Mouse (Mus musculus) skeletal muscle tissue, adult 2 months (tissue): ENCODE results near the gene Elk3.
A peak's percentile ranks its signal among the peaks of the same experiment; 100 is the strongest.

Source experiments
- DNase-seq: peaks from one replicate; pipeline ENCODE4 v3.0.0-alpha.2; 2012; ENCODE audit warnings: low read depth, low spot score

Elk3 gene

DNA sequence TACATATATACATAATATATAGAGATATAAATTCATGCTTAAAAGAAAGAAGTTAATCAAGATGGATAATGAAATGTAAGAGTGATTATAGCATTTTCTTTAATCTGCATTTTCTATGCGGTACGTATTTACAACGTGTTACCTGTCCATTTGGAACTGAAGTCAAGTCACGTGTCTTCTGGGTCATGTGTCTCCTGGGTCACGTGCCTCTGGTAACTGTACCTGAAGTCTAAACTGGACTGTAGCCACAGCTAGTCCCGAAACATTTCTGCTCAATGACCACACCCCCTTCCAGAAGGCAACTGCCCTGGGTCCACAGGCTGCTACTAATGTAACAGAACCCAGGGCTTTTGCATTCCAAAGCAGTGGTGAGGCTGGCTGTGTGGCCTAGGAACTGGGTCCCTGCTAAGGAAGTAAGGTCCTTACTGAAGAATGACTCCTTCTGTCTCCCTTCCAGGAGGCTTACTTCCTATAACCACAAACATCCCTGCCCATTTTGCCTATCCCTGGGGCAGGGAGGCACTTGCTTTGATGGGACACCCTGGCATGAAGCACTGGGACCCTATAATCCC is 40.0 kb downstream of the Elk3 start:
- DNase-seq, result no peak

DNA sequence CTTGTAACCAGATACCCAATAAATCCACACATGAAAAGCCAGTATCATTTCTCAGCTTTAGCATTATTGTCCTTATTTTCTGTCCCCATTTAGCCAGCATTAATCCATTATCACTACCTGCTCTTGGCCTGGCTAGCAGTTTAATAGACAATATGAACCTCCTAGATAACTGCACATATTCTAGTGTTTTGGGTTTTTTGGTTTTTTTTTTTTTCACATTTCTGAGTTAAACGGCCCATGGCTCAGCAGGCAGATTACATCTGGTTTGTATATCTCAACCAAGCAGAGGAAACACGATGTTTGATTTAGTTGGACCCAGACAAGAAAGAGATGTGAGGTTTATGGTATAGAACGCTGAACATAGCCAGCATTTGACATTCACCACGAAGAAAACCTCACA is 41.2 kb downstream of the Elk3 start:
- DNase-seq, result no peak

DNA sequence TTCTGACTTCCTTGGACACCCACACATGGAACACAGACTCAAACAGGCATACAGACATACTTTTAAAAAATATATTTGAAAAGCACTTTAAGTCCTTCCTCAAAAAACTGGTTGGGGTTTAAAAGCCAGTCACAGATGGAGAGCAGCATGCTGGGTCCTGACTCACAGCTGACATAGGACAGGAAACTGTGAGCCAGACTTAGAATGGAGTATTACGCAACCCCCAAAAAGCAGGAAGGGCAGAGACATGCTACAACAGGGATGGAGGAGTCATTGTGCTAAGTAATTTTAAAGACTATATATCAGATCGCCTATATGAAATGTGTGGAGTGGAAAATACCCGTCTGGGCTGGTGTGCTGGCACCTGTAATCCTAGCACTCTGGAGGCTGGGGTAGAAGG is 42.6 kb downstream of the Elk3 start:
- no peak for DNase-seq

DNA sequence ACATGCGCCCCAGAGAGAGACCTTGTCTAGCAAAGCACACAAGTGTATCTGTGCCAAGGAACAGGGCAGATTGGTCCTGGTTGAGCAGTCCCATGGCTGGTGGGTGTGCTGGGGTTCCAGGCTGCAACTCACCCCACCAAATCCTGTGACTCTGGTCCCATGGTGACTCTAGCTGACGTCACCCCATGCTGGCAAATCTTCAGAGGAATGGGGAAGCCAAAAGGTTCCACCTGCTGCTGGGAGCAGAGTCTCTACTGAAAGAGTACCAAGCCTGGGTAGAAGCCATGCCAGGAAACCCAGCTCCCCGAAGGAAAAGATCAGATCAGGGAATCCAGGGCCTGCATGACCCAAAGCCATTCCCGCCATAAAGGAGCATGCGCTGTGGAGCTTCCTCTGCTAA is 43.4 kb downstream of the Elk3 start:
- no peak for DNase-seq

DNA sequence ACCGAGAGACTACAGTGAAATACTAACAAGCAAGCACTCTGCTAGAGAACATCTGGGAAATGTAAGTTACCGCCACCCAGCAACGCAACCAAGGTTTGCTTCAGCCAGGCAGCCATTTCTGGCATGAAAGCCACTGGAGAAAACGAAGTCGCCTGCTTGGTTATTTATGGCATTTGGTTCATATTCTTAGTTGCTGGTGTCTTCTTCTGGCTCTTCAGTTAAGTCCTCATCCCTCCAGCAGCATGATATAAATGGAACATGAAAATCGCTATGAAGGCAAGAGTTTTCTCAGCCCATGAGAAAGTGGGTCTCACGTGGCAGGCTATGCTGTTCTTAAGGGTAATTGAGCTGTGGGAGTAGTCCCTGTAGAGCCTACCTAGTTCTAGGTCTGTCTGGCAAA is 44.4 kb downstream of the Elk3 start:
- no peak for DNase-seq

DNA sequence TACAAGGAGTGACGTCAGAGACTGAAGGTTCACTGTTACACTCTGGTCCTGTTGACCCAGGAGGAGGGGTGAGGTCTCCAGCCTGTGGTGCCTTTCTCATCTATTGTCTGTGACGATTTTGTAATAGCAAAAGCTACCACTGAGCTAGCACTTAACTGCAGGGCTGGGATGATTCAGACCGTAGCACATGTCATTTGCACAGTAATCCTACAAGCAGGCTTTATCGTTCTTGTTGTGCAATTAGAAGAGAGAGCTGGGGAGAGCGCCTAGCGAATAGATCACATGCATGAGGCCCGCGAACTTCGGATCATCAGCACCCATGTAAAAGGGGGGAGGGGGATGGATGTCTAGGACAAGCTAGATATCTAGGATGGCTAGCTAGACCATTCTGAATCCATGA is 45.1 kb downstream of the Elk3 start:
- no peak for DNase-seq

DNA sequence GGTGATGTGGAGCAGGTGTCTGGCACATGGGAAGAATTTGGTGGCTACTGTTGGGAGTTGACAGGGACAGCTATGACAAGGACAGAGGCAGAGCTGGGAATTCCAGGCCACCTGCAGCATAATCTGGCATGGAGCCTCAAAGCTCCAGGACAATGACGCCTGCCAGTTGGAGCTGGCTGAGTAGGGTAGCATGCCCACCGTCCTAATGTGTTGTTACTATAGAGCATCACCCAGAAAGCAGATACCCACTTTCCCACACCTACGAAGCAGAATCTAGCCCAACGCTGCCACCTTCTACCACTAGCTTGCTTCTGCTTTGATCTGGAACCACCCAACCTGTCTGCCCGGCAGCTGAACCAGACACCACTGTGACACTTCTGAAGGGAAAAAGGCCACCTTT is 46.9 kb downstream of the Elk3 start:
- DNase-seq, result no peak

DNA sequence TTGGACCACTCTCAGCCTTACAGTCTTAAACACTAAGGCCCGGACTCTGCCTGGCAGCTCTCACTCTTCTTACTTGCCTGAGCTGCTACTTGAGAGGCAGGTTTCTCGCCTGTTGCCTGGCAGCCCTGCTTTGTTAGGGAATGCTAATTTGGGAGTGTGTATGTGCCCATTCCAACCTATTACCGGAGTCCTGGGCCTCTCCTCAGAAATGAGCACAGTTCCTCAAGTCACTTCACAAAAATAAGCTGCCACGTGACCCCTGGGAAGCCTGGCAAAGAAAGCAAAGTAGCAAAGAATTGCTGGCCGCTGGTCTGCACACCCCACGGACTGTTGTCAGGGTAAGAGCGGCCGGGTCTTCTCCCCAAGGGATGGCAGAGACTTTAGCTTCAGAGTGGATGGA is 47.5 kb downstream of the Elk3 start:
- DNase-seq, result peak; percentile 45

DNA sequence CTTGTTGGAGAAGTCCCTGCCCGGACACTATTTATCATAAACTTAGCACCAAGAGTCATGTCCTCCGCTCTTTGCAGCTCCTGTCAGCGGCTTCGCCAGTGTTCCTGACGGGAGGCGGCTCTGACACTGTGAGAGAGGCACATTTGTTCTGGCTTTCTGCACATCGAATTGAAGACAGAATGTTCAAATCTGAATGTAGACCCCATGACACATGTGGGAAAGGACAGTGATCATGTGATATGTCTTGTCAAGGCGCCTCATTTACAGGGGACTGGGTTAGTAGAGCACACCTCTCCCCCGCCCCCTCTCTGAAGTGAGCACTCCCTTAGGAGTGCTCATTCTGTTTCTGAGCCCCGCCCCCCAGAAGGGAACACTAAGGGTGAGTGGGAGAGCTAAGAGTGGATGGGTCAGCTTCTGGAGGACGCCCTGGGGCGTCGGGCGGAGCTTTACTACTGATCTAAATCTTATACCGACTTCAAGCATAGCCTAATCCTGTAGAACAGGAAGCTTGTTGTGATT is 48.9 kb downstream of the Elk3 start:
- DNase-seq, result no peak

DNA sequence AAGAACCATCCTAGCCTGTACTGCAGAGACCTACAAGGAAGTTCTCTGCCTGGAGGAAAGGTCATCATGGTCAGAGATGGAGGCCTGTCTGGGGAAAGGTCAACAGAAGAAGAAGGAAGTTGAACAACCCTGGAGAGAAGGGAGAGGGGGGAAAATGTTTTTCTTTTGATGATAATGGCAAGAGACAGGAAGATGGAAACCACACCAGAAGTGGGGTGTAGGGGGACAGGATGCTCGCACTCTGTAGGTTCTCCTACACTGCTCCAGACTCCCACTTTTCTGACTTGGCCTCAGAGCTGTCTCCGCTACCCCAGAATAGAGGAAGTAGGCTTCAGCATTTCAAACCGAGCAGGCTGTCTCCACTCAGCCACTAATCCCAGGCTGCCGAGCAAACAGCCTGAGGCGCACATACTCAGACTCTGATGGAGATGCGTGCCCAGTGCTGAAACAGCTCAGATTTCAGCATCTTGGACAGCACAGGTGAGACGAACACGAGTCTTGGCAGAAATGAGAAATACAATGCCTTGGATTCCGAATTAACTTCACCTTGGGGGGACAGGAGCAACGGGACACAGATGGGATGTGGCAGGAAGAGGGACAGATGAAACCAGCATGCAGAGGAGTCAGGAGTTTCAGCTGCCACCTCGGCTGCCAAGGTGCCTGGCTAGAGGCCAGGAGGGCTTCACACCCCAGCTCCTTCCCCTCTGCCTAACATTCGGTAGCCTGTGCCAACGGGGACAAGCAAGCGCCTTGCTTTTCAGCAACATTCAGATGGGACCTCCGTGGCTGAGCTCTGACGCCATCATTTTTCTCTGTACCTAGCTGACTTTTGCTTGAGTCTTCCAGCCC is 49.6 kb downstream of the Elk3 start:
- peak; percentile 59 for DNase-seq

DNA sequence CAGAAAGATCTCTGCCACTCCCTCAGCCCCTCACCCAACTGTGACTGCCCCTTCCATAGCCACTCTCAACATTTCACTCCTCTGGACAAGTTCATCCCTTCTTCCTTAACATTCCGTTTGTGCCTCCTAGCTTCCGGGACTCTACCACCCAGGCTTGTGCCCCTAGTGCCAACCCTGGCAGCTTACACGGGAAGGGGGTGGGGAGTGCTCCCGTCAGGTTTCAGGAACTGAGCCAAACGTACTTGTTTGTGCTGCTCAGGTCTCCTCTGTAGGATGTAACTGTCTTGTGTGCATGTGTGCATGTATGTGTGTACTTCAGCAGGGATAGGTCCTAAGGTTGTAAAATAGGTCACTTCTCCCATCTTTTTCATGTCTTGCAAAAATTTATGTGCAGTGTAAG is 51.1 kb downstream of the Elk3 start:
- no peak for DNase-seq

DNA sequence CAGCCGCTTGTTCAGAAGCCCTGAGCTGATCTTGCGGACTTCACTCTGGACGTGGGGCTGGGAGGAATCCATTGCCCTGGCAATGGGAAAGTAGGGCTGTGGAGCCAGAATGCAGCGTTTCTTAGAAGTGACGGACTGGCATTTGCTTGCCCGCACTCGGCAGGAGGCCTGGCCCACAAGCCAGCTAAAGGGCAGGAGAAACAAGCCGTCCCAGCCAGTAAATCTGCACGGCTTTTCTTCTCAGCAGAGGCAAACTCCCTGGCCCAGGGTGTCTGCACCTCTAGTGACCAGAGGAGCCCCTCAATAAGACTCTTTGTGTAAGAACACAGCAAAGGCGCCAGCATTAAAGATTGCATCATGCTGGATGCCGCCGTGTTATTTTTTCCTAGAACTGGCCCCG is 55.6 kb downstream of the Elk3 start:
- no peak for DNase-seq

DNA sequence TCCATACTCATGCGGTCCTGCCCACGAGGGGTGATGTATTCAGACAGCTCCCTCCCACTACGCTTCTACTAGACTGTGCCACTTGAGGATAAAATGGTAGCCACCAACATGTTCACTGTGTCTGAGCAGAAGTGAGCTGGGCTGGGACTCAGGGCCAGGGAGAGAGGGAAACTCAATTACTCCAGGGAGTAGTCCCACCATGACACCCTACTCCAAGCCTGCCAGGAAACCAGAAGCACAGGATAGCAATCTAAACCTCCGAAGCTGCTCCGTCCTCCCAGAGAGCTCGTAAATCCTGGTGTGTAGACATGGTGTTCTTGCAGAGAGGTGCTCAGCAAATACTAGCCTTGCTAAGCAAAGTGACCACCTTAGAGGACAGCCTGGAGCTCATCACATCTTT is 57.8 kb downstream of the Elk3 start:
- DNase-seq, result no peak

DNA sequence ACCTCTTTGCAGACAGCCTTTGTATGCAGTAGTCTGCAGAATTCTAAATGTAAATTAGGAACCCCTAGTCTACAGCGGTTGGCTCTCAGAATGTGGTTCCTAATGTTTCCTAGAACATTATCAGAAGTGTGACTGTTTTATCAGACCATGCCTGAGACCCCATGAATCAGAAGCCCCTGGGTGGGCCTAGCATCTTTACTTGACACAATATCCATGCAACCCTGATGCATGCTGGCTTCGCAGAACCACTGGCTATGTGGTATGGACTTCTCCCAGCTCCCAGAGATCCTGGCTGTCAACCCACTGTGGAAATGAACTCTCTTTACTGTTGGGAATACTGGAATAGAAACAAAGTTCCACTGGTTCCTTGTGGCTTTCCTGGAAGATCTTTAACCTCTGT is 58.3 kb downstream of the Elk3 start:
- DNase-seq, result no peak

DNA sequence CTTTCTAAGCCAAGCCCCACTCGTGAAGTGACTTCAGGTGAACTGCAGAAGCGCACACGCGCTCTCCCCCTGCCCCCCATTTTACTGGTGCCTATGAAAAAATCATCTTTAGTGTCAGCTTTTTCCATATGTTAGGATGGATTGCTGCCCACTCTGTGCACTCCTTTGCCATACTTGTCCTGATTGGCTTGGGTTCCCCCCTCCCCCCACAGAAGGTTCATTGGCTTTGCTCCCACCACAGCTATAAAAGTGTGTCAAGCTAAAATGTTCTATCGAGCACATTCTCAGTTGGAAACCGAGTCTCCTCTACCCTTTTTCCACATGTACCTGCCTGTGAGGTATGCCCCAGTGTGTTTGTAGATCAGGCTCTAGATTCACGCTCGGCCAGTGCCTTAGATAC is 59.5 kb downstream of the Elk3 start:
- no peak for DNase-seq

DNA sequence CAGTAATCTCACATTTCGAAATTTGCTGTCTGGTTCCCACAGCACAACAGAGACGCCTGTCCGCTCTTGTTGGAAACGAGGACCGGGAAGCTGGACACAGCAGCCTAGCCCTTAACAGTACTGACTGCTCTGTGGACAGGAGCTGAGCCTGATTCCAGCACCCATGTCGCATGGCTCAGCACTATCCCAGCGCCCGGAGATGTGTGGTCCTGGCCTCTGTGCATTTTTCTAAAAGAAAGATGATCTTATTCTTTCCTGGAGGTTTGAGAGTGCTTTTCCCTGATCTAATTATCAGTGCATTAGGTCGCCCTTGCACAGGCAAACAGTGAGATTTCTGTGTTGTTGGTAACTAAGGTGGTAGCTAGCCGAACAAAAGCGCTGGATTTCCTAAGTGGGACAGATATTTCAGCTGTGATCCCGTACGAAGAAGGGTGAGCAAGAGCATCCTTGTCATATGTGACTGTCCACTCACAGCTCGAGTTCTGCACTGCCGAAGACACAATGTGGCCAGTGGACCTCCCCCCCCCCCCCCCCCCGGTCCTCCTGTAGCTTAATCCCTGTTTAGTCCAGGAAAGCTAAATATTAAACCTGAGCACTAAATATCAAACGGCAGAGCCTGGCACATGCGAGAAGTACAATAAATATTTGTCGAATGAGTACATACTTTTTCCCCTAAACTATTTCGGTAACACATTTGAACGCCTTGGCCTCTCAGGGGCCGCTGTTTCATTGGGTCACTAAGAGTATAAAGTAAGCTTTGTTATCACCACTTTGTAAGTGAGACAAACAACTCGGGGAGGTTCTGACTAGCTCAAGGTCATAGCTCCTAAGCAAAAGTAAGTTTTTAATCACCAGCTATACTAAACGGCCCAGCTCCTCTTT is 60.3 kb downstream of the Elk3 start:
- no peak for DNase-seq

DNA sequence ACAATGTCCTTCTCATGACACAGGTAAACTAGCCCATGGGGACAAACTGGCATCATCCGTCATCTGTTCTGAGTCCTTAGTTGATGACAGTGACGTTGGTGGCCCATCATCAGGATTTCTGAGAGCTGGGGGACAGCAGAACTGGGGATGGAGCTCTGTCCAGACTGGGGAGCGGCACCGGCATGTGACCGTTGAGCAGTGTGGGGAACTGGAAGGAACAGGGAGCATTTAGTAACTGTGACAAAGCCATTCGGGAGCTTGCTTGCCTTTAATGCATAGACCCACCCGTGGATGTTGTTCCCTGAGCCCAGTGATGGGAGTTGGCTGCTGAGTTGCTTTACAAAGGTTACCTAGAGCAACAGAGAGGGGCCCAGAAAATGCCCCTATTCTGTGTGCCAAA is 61.0 kb downstream of the Elk3 start:
- no peak for DNase-seq

DNA sequence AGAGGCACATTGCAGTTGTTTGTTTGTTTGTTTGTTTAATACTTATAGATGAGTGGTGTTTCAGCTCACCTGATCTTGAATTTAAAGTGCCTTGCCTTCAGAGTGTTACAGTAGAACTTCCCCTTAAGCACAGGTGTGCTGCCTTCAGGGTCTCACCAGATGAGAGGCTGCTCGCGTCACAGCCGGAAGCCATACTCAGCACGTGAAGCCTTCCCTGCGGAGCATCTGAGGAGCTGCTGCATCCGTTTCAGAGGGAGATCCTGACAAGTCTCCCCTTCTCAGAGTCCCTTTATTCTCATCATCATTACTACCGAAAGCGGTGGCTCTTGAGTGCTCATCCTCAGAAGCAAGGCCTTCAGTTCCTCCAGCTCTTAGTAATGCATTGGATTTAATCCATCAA is 62.5 kb downstream of the Elk3 start:
- no peak for DNase-seq

DNA sequence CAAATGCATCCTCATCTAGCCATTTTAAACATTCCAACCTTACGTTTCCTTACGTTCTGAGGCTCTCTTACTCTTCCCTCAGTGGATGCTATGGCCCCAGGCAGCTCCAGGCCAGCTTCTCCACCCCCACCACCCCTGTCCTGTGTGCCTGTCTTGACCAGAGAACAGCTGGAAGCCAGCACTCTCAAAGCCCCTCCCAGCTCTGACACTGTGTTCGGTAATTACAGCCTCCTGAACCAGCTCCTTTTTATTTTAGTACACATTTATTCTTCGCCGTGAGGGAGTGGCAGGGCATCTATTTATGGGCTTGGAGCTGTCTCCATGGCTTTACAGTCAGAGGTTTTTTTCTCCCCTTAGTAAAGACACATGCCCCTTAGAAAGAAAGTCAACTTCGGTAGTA is 63.0 kb downstream of the Elk3 start:
- DNase-seq, result no peak

DNA sequence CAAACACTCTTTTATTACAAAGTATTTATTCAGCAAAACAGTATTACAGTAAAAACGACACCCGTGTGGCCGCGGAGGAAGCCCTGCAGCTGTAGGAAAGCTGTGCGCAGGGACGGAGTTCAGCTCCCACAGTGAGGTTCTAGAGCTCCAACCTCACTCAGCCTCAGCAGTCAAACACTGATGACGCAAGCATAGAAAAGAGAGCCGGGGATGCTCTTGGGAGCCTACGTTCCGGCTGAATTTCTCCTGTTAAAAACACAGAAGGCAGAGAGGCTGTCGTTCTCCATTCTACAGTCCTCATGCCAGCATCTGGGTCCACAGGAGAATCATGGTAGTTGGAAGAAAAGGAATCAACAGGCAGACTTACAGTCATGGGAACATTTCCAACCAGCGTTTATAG is 63.5 kb downstream of the Elk3 start:
- DNase-seq, result no peak

DNA sequence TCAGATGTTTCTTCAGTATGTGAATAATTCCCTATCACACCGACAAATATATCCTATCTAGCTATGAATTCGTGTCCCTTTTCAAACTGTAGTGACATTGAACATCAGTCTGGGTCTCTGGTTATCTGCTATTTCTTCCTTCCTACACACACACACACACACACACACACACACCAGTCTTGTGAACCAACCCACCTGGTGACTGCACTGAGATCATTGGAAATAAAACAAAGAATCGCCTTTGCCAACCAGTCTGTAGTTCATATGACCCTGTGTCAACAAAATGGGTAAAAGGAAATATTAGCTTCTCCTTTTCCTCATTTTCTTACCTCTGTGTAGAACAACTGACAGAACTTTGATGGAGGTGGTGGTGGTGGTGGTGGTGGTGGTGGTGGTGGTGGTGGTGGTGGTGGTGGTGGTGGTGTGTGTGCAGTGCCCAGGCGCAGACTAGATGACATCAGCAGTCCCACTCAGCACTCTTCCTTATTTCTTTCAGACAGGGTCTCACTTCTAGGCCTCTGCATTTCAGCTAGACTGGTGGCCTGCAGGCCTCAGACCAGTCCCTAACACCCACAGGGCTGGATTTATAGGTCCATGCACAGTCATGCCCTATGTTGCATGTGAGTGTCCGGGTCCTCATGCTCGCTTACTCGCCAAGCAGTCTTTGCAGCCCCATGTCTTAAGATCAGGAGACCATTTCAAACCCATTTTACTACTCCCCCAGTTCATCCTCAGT is 64.6 kb downstream of the Elk3 start:
- DNase-seq, result no peak

DNA sequence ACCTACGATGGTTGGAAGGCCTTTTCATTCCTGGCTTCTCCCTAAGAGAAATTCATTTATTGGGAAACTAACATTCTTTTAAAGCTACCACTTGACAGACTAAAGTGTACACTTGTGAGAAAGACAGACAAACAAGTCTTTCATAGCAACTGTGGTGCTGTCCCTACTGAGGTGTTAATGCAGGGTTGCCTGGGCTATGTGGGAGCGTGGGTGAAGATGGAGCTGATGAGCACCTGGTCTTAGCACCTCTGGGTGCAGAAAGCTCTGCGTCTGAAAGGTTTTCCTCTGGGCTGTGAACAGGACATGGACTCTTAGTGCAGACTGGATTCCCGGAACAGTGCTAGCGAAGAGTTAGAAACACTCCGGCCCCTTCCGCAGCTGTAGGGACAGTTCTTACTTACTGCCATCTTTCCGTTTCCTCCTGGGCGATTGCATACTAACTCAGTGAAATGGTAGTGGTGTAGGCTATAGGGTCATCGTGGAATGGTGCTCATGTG is 66.7 kb downstream of the Elk3 start:
- DNase-seq, result no peak
